Mouse (Mus musculus) limb, embryonic 14.5 days (tissue): ENCODE measurements around the gene Gm38655. TPM values are rescaled to one million over a fixed set of nuclear protein-coding genes. Genes with fewer than 3 reads are reported as not detected.
A peak's percentile ranks its signal among the peaks of the same experiment; 100 is the strongest.

ENCODE experiments used
- ATAC-seq: fragments of 200-750 bp; cut with Nextera tagmentation; 2 replicates; pipeline ENCODE4 v1.8.0; 2017; ENCODE audit warnings: low read depth, moderate number of reproducible peaks, moderate TSS enrichment; ENCODE audit not compliant: low FRiP score
- DNase-seq: peaks from one replicate; pipeline ENCODE4 v3.0.0-alpha.2; 2015; ENCODE audit warnings: low spot score
- H3K27ac ChIP-seq: fragments of 300-500 bp; sonication (generic); replicated peaks from 2 replicates; pipeline ENCODE4 v1.5.1; 2014; ENCODE audit warnings: low read depth, mild to moderate bottlenecking, low read length, moderate library complexity, mixed read lengths
- H3K27me3 ChIP-seq: fragments of 300-500 bp; sonication (generic); 2 replicates; pipeline ENCODE4 v1.6.1; 2014; ENCODE audit warnings: low read length, mixed read lengths; ENCODE audit not compliant: control insufficient read depth, insufficient read depth
- H3K36me3 ChIP-seq: fragments of 300-500 bp; sonication (generic); 2 replicates; pipeline ENCODE4 v1.6.1; 2014; ENCODE audit warnings: mild to moderate bottlenecking, low read length, moderate library complexity, mixed read lengths; ENCODE audit not compliant: control insufficient read depth, insufficient read depth
- H3K4me1 ChIP-seq: fragments of 300-500 bp; sonication (generic); 2 replicates; pipeline ENCODE4 v1.6.1; 2014; ENCODE audit warnings: antibody characterized with exemption, low read length, mixed read lengths; ENCODE audit not compliant: control insufficient read depth, insufficient read depth
- H3K4me2 ChIP-seq: fragments of 300-500 bp; sonication (generic); replicated peaks from 2 replicates; pipeline ENCODE4 v1.6.1; 2014; ENCODE audit warnings: low read depth, mild to moderate bottlenecking, low read length, moderate library complexity; ENCODE audit not compliant: severe bottlenecking
- H3K4me3 ChIP-seq: fragments of 300-500 bp; sonication (generic); replicated peaks from 2 replicates; pipeline ENCODE4 v1.5.1; 2014; ENCODE audit warnings: low read length
- H3K9ac ChIP-seq: fragments of 300-500 bp; sonication (generic); 2 replicates; pipeline ENCODE4 v1.6.1; 2014; ENCODE audit warnings: mild to moderate bottlenecking, low read depth, low read length, moderate library complexity; ENCODE audit not compliant: severe bottlenecking
- H3K9me3 ChIP-seq: fragments of 300-500 bp; sonication (generic); 2 replicates; pipeline ENCODE4 v1.6.1; 2016; ENCODE audit warnings: low read length; ENCODE audit not compliant: control insufficient read depth
- POLR2A ChIP-seq: fragments of 200-500 bp; IDR thresholded peaks from 2 replicates; pipeline ENCODE4 v1.8.0; 2012; ENCODE audit warnings: inconsistent platforms, mild to moderate bottlenecking, moderate library complexity, borderline replicate concordance; ENCODE audit not compliant: insufficient read depth, insufficient read length; ENCODE audit errors: extremely low read depth
- WGBS: fragments of 180-500 bp; shearing (Covaris S2); extraction: QIAGEN DNeasy Blood & Tissue Kit; methylation state at CpG from one replicate; pipeline ENCODE4 v1.1.7; 2014; 5-methylcytosine and 5-hydroxymethylcytosine counted together
- polyA plus RNA-seq, 2 experiments: library from polyadenylated mRNA; depleted of rRNA in 1 of 2; stranded (reverse) in 1 of 2; unstranded in 1 of 2; fragments of >200 nt; fragmentation: Nextera tagmentation in 1 of 2; extraction: Ambion mirVana in 1 of 2; gene quantifications; 2 replicates each; pipeline versions ENCODE4 v1.2.1 to v1.2.3; 2012 to 2014

Gm38655 gene
- polyA plus RNA-seq, 2 experiments, result not detected

GRCm38 (mm10) chr17:25139960-25140359 is 35.3 kb downstream of the Gm38655 start:
- H3K4me2 ChIP-seq, result no peak overlapping the region
- ATAC-seq (no peak), DNase-seq (no peak)
- WGBS, result 67% methylated on average over 4 of the region's 4 CpGs
- no peaks in the 10 kb centered on the region for H3K9me3 ChIP-seq
- H3K4me1 ChIP-seq, result no peaks in the 10 kb centered on the region
- peaks cover 6% of the 10 kb centered on the region for H3K36me3 ChIP-seq
- H3K4me3 ChIP-seq, result no peak overlapping the region
- no peaks in the 10 kb centered on the region for H3K27me3 ChIP-seq
- H3K27ac ChIP-seq, result no peak overlapping the region
- H3K9ac ChIP-seq, result no peak overlapping the region
- no peak for TF ChIP-seq POLR2A

- H3K27me3 ChIP-seq, result no peaks in the 10 kb centered on the region
- H3K9me3 ChIP-seq, result no peaks in the 10 kb centered on the region
- no peak for TF ChIP-seq POLR2A
- 92% methylated on average over 1 of the region's 1 CpGs for WGBS
- H3K36me3 ChIP-seq, result peaks cover 6% of the 10 kb centered on the region
- no peak overlapping the region for H3K4me3 ChIP-seq
- H3K4me2 ChIP-seq, result no peak overlapping the region
- H3K9ac ChIP-seq, result no peak overlapping the region
- no peak overlapping the region for H3K27ac ChIP-seq
- H3K4me1 ChIP-seq, result peaks cover 8% of the 10 kb centered on the region
- no peak for ATAC-seq
- DNase-seq, result no peak
Observed at GRCm38 (mm10) chr17:25138803-25139202, 36.5 kb downstream of the Gm38655 start.

- WGBS, result 81% methylated on average over 6 of the region's 6 CpGs
- Histone ChIP-seq H3K27me3 (no peaks in the 10 kb centered on the region), H3K27ac (no peak overlapping the region), H3K9ac (no peak overlapping the region), H3K36me3 (peaks cover 1% of the 10 kb centered on the region; the same call in 1 of the 2 replicates), H3K4me1 (peaks cover 8% of the 10 kb centered on the region), H3K9me3 (no peaks in the 10 kb centered on the region), H3K4me3 (no peak overlapping the region), H3K4me2 (no peak overlapping the region)
- no peak for TF ChIP-seq POLR2A
- no peak for ATAC-seq
- no peak for DNase-seq
Observed at GRCm38 (mm10) chr17:25135622-25136021, 39.6 kb downstream of the Gm38655 start.

GRCm38 (mm10) chr17:25133275-25133698 is 42.0 kb downstream of the Gm38655 start, which contains the start of gene Clcn7:
Gene Clcn7, plus strand, starts transcription at chr17:25133391.
- under 1% methylated on average over 40 of the region's 40 CpGs for WGBS
- H3K27me3 ChIP-seq, result no peaks in the 10 kb centered on the region
- H3K4me1 ChIP-seq, result peaks cover 8% of the 10 kb centered on the region
- H3K4me3 ChIP-seq, result peak within 1 kb of the TSS; percentile 88
- H3K9ac ChIP-seq, result peak within 1 kb of the TSS; percentile 70
- ATAC-seq (peak; percentile 96), DNase-seq (peak; percentile 97)
- H3K36me3 ChIP-seq, result no peaks in the 10 kb centered on the region; the same call in 1 of the 2 replicates
- no peak within 1 kb of the TSS for H3K27ac ChIP-seq
- peak within 1 kb of the TSS; percentile 66 for H3K4me2 ChIP-seq
- peak; percentile 32; the same call in 1 of the 2 replicates for TF ChIP-seq POLR2A
- no peaks in the 10 kb centered on the region for H3K9me3 ChIP-seq

GRCm38 (mm10) chr17:25130060-25130459 is 45.2 kb downstream of the Gm38655 start:
- Histone ChIP-seq H3K27ac (no peak overlapping the region), H3K4me3 (no peak overlapping the region), H3K4me1 (peaks cover 8% of the 10 kb centered on the region), H3K4me2 (no peak overlapping the region), H3K9ac (no peak overlapping the region), H3K27me3 (no peaks in the 10 kb centered on the region), H3K9me3 (no peaks in the 10 kb centered on the region), H3K36me3 (no peaks in the 10 kb centered on the region)
- WGBS, result 100% methylated on average over 1 of the region's 1 CpGs
- TF ChIP-seq POLR2A, result no peak
- DNase-seq (no peak), ATAC-seq (no peak)

- Histone ChIP-seq H3K4me2 (no peak overlapping the region), H3K9me3 (no peaks in the 10 kb centered on the region), H3K36me3 (no peaks in the 10 kb centered on the region), H3K27me3 (no peaks in the 10 kb centered on the region), H3K4me3 (no peak overlapping the region), H3K9ac (no peak overlapping the region), H3K27ac (no peak overlapping the region), H3K4me1 (no peaks in the 10 kb centered on the region)
- WGBS, result 73% methylated on average over 9 of the region's 9 CpGs
- no peak for TF ChIP-seq POLR2A
- ATAC-seq (no peak), DNase-seq (no peak)
Observed at GRCm38 (mm10) chr17:25127681-25128080, 47.6 kb downstream of the Gm38655 start.
